Mouse (Mus musculus) CH12.LX (cell line): ENCODE measurements around the gene Ifi27. TPM values are rescaled to one million over a fixed set of nuclear protein-coding genes. Genes with fewer than 3 reads are reported as not detected.

Experiments
- DNase-seq: peaks from one replicate; pipeline ENCODE4 v3.0.0-alpha.2; 2013; ENCODE audit errors: extremely low read depth
- H3K27ac ChIP-seq: 2 replicates; pipeline ENCODE4 v1.5.1; 2012; ENCODE audit warnings: low read depth, mild to moderate bottlenecking, control low read depth, moderate library complexity; ENCODE audit not compliant: insufficient read depth
- H3K27me3 ChIP-seq: replicated peaks from 2 replicates; pipeline ENCODE3; 2012; ENCODE audit warnings: inconsistent platforms
- H3K36me3 ChIP-seq, 2 experiments: replicated peaks in 1 of 2; 2 replicates each; pipeline versions ENCODE3 to v1.6.1; 2012; ENCODE audit warnings: inconsistent platforms in 1 of 2, low read length in 1 of 2, mild to moderate bottlenecking in 1 of 2, mixed read lengths in 1 of 2, moderate library complexity in 1 of 2; ENCODE audit not compliant: control insufficient read depth in 1 of 2, insufficient read depth in 1 of 2
- H3K4me1 ChIP-seq, 2 experiments: 2 replicates each; pipeline ENCODE4 v1.6.1; 2012; ENCODE audit warnings: inconsistent platforms in 1 of 2, moderate library complexity in 1 of 2; ENCODE audit not compliant: insufficient read depth in 2 of 2, control insufficient read depth in 1 of 2
- H3K4me2 ChIP-seq: 2 replicates; pipeline ENCODE4 v1.6.1; 2012; ENCODE audit warnings: low read depth, mild to moderate bottlenecking, control low read depth; ENCODE audit not compliant: poor library complexity, insufficient read depth, severe bottlenecking
- H3K4me3 ChIP-seq, 3 experiments: fragments of 150-350 bp in 1 of 3; sonication (generic) in 1 of 3; replicated peaks in 1 of 3; 2 replicates each; pipeline versions ENCODE3 to v1.5.1; 2011 to 2012; ENCODE audit warnings: low read depth in 2 of 3, low read length in 2 of 3, mild to moderate bottlenecking in 2 of 3, moderate library complexity in 2 of 3, control low read depth in 1 of 3, improper control_type of control experiment in 1 of 3, inconsistent platforms in 1 of 3, mixed read lengths in 1 of 3; ENCODE audit not compliant: poor library complexity in 1 of 3
- H3K79me2 ChIP-seq: replicated peaks from 2 replicates; pipeline ENCODE4 v1.6.1; 2012; ENCODE audit warnings: mild to moderate bottlenecking, moderate library complexity; ENCODE audit not compliant: control insufficient read depth, poor library complexity, insufficient read depth, severe bottlenecking; ENCODE audit errors: extremely low read depth
- H3K9ac ChIP-seq: 2 replicates; pipeline ENCODE4 v1.6.1; 2012; ENCODE audit warnings: low read depth, mild to moderate bottlenecking, control low read depth, moderate library complexity; ENCODE audit not compliant: insufficient read depth
- H3K9me3 ChIP-seq: replicated peaks from 2 replicates; pipeline ENCODE3; 2012; ENCODE audit warnings: low read length, inconsistent platforms, mixed read lengths
- CHD2 ChIP-seq: IDR thresholded peaks from 2 replicates; pipeline ENCODE4 v1.6.1; 2011; ENCODE audit warnings: low read length, improper control_type of control experiment
- CTCF ChIP-seq, 2 experiments: IDR thresholded peaks in 1 of 2; conservative IDR thresholded peaks in 1 of 2; 2 replicates each; pipeline ENCODE4 v1.5.1; 2011 to 2012; ENCODE audit warnings: low read depth in 2 of 2, low read length in 2 of 2, improper control_type of control experiment in 1 of 2, inconsistent platforms in 1 of 2, mild to moderate bottlenecking in 1 of 2, moderate library complexity in 1 of 2
- E2F4 ChIP-seq: IDR thresholded peaks from 2 replicates; pipeline ENCODE4 v1.6.1; 2011; ENCODE audit warnings: low read depth, low read length, improper control_type of control experiment; ENCODE audit not compliant: insufficient replicate concordance
- ELF1 ChIP-seq: IDR thresholded peaks from 2 replicates; pipeline ENCODE4 v1.6.1; 2014; ENCODE audit warnings: low read depth, mild to moderate bottlenecking, inconsistent platforms, low read length, improper control_type of control experiment
- ETS1 ChIP-seq: conservative IDR thresholded peaks from 2 replicates; pipeline ENCODE4 v1.6.1; 2012; ENCODE audit warnings: low read depth, mild to moderate bottlenecking, inconsistent platforms, low read length, improper control_type of control experiment, moderate library complexity
- IRF4 ChIP-seq: IDR thresholded peaks from 2 replicates; pipeline ENCODE4 v1.6.1; 2014; ENCODE audit warnings: low read depth, mild to moderate bottlenecking, inconsistent platforms, low read length, improper control_type of control experiment
- JUN ChIP-seq: IDR thresholded peaks from 2 replicates; pipeline ENCODE4 v1.6.1; 2011; ENCODE audit warnings: low read depth, mild to moderate bottlenecking, low read length, improper control_type of control experiment, moderate library complexity; ENCODE audit not compliant: insufficient read depth
- MAFK ChIP-seq: IDR thresholded peaks from 2 replicates; pipeline ENCODE4 v1.6.1; 2011; ENCODE audit warnings: low read length, improper control_type of control experiment; ENCODE audit not compliant: insufficient replicate concordance
- MAX ChIP-seq: IDR thresholded peaks from 2 replicates; pipeline ENCODE4 v1.6.1; 2011; ENCODE audit warnings: low read length, improper control_type of control experiment
- MAZ ChIP-seq: IDR thresholded peaks from 2 replicates; pipeline ENCODE4 v1.6.1; 2012; ENCODE audit warnings: low read depth, mild to moderate bottlenecking, inconsistent platforms, low read length, improper control_type of control experiment, moderate library complexity
- MEF2A ChIP-seq: IDR thresholded peaks from 2 replicates; pipeline ENCODE4 v1.6.1; 2014; ENCODE audit warnings: low read depth, mild to moderate bottlenecking, inconsistent platforms, low read length, improper control_type of control experiment, borderline replicate concordance
- NELFE ChIP-seq: IDR thresholded peaks from 2 replicates; pipeline ENCODE4 v1.6.1; 2011; ENCODE audit warnings: low read depth, low read length, improper control_type of control experiment
- NRF1 ChIP-seq: IDR thresholded peaks from 2 replicates; pipeline ENCODE4 v1.6.1; 2014; ENCODE audit warnings: low read depth, mild to moderate bottlenecking, inconsistent platforms, low read length, improper control_type of control experiment, moderate library complexity
- PAX5 ChIP-seq: IDR thresholded peaks from 2 replicates; pipeline ENCODE4 v1.6.1; 2012; ENCODE audit warnings: low read length, inconsistent platforms, mixed read lengths
- POLR2A ChIP-seq: IDR thresholded peaks from 2 replicates; pipeline ENCODE4 v1.6.1; 2011; ENCODE audit warnings: low read depth, mild to moderate bottlenecking, improper control_type of control experiment, low read length
- POLR2AphosphoS2 ChIP-seq: IDR thresholded peaks from 2 replicates; pipeline ENCODE4 v1.6.1; 2011; ENCODE audit warnings: low read depth, low read length, improper control_type of control experiment
- RCOR1 ChIP-seq: conservative IDR thresholded peaks from 2 replicates; pipeline ENCODE4 v1.6.1; 2012; ENCODE audit warnings: low read depth, mild to moderate bottlenecking, inconsistent platforms, low read length, improper control_type of control experiment
- USF1 ChIP-seq: IDR thresholded peaks from 2 replicates; pipeline ENCODE4 v1.6.1; 2014; ENCODE audit warnings: low read depth, mild to moderate bottlenecking, inconsistent platforms, low read length, improper control_type of control experiment
- USF2 ChIP-seq: conservative IDR thresholded peaks from 2 replicates; pipeline ENCODE4 v1.6.1; 2011; ENCODE audit warnings: low read depth, low read length, improper control_type of control experiment
- ZC3H11A ChIP-seq: IDR thresholded peaks from 2 replicates; pipeline ENCODE4 v1.6.1; 2012; ENCODE audit warnings: low read depth, mild to moderate bottlenecking, inconsistent platforms, low read length, improper control_type of control experiment
- ZNF384 ChIP-seq: IDR thresholded peaks from 2 replicates; pipeline ENCODE4 v1.6.1; 2012; ENCODE audit warnings: low read depth, low read length, improper control_type of control experiment, inconsistent platforms
- dilution Hi-C: fragments of 300-500 bp; cut with MboI; formaldehyde crosslinking; loops from 2 replicates; pipeline ENCODE4 v1.14.3; 2020; ENCODE audit warnings: low sequenced_read_pairs; ENCODE audit not compliant: extremely low pct_unique_long_range_greater_than_20kb, extremely low pct_ligation_motif_present
- in situ Hi-C: fragments of 300-500 bp; cut with MboI; formaldehyde crosslinking; loops from 3 replicates; pipeline ENCODE4 v1.14.3; 2019; ENCODE audit warnings: low sequenced_read_pairs, low pct_ligation_motif_present, low pct_unique_long_range_greater_than_20kb, mixed read lengths
- polyA plus RNA-seq: library from polyadenylated mRNA; unstranded; fragments of >175 nt; gene quantifications from 2 replicates; pipeline ENCODE4 v1.2.1, GENCODE M21; 2012; ENCODE audit warnings: low read depth; ENCODE audit not compliant: insufficient read length
- total RNA-seq, 2 experiments: library from RNA; depleted of rRNA; stranded (reverse); fragments of 300-350 nt in 1 of 2; fragments of >200 nt in 1 of 2; gene quantifications; 2 replicates each; pipeline ENCODE4 v1.2.3; 2012 to 2014

Ifi27 gene
- total and polyA plus RNA-seq, 3 experiments = 132 to 198 (median 135) TPM

DNA sequence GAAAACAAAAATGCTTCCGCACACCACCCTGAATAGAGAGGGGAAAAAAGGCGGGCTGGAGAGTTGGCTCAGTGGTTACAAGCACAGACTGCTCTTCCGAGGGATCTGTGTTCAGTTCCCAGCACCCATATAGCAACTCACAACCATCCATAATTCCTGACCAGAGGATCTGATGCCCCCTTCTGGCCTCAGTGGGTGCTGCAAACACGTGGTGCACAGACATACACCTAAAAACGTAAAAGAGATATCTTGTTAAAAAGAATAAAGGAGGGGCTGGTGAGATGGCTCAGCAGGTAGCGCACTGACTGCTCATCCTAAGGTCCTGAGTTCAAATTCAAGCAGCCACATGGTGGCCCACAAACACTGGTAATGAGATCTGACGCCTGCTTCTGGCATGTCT lies 7.3 kb upstream of the Ifi27 start:
- Histone ChIP-seq H3K9me3 (no peaks in the 10 kb centered on the region), H3K27me3 (no peaks in the 10 kb centered on the region), H3K9ac (no peak overlapping the region), H3K27ac (no peak overlapping the region), H3K79me2 (peaks cover 34% of the 10 kb centered on the region), H3K4me1 (peaks cover 0 to 27% of the 10 kb centered on the region in 2 experiments; a peak in 3 of 4 replicates), H3K4me3 (no peak overlapping the region), H3K4me2 (no peak overlapping the region), H3K36me3 (peaks cover 10 to 20% of the 10 kb centered on the region in 2 experiments)
- TF ChIP-seq POLR2AphosphoS2 (no peak), PAX5 (no peak), MAFK (no peak), CTCF (conservative IDR thresholded peaks at IDR 0.05 in 1 of 2, IDR thresholded peaks at IDR 0.05 in 1 of 2; ENCODE audit: low read depth in 2 of 2, low read length in 2 of 2) (no peak), ZNF384 (no peak), USF1 (no peak), NELFE (no peak), ETS1 (no peak), POLR2A (no peak), MAZ (no peak), USF2 (no peak), JUN (no peak), MAX (no peak), IRF4 (no peak), RCOR1 (no peak), CHD2 (no peak), MEF2A (no peak), ZC3H11A (no peak)
- no peak for DNase-seq
- dilution Hi-C loops (no loop called here), in situ Hi-C loops (loop anchor here (5.0 to 10.0 kb wide), 2 partner anchors 66 to 128 kb away; no protein-coding TSS in a partner anchor)

GRCm38 (mm10) chr12:103433430-103433829 lies 581 bp upstream of the Ifi27 start:
- in situ Hi-C loops = no loop called here
- Histone ChIP-seq H3K4me1 (peaks cover 22 to 41% of the 10 kb centered on the region in 2 experiments), H3K9me3 (no peaks in the 10 kb centered on the region), H3K4me3 (peak overlapping the region in 1 of 3 experiments; percentile 5), H3K27ac (no peak overlapping the region), H3K27me3 (no peaks in the 10 kb centered on the region), H3K4me2 (no peak overlapping the region), H3K36me3 (peaks cover 16 to 31% of the 10 kb centered on the region in 2 experiments), H3K79me2 (no peaks in the 10 kb centered on the region; the same call in 1 of the 2 replicates), H3K9ac (no peak overlapping the region)
- DNase-seq = no peak
- no peak for TF ChIP-seq E2F4
- TF ChIP-seq RCOR1 = no peak
- no peak for TF ChIP-seq MAFK
- no peak for TF ChIP-seq NRF1
- no peak for TF ChIP-seq MEF2A
- no peak for TF ChIP-seq ELF1
- dilution Hi-C loops = no loop called here
